Mouse (Mus musculus) heart, embryonic 16.5 days (tissue): ENCODE measurements around the gene Macrod2. TPM values are rescaled to one million over a fixed set of nuclear protein-coding genes. Genes with fewer than 3 reads are reported as not detected.

Source experiments
- ATAC-seq: fragments of 200-750 bp; cut with Nextera tagmentation; replicated peaks from 2 replicates; pipeline ENCODE4 v1.8.0; 2017; ENCODE audit warnings: moderate number of reproducible peaks; ENCODE audit not compliant: insufficient read depth, low FRiP score; ENCODE audit errors: extremely low read depth
- H3K27ac ChIP-seq: fragments of 300-500 bp; sonication (generic); 2 replicates; pipeline ENCODE4 v1.5.1; 2014; ENCODE audit warnings: mild to moderate bottlenecking, low read length, control low read depth, moderate library complexity
- H3K27me3 ChIP-seq: fragments of 300-500 bp; sonication (generic); 2 replicates; pipeline ENCODE4 v1.6.1; 2014; ENCODE audit warnings: low read length, mixed read lengths; ENCODE audit not compliant: control insufficient read depth, insufficient read depth
- H3K36me3 ChIP-seq: fragments of 300-500 bp; sonication (generic); 2 replicates; pipeline ENCODE4 v1.6.1; 2014; ENCODE audit not compliant: control insufficient read depth, insufficient read depth
- H3K4me1 ChIP-seq: fragments of 300-500 bp; sonication (generic); 2 replicates; pipeline ENCODE4 v1.6.1; 2014; ENCODE audit warnings: low read length, mixed read lengths; ENCODE audit not compliant: control insufficient read depth, insufficient read depth
- H3K4me2 ChIP-seq: fragments of 300-500 bp; sonication (generic); 2 replicates; pipeline ENCODE4 v1.6.1; 2014; ENCODE audit warnings: low read depth, mild to moderate bottlenecking, control low read depth, low read length
- H3K4me3 ChIP-seq: fragments of 300-500 bp; sonication (generic); 2 replicates; pipeline ENCODE4 v1.5.1; 2014; ENCODE audit warnings: mild to moderate bottlenecking, control low read depth, low read length
- H3K9ac ChIP-seq: fragments of 300-500 bp; sonication (generic); 2 replicates; pipeline ENCODE4 v1.6.1; 2014; ENCODE audit warnings: low read length, control low read depth
- H3K9me3 ChIP-seq: fragments of 300-500 bp; sonication (generic); replicated peaks from 2 replicates; pipeline ENCODE4 v1.6.1; 2016; ENCODE audit warnings: low read length; ENCODE audit not compliant: control insufficient read depth
- WGBS: fragments of 180-500 bp; shearing (Covaris S2); extraction: QIAGEN DNeasy Blood & Tissue Kit; methylation state at CpG from one replicate; pipeline ENCODE4 v1.1.7; 2014; 5-methylcytosine and 5-hydroxymethylcytosine counted together
- polyA plus RNA-seq: library from polyadenylated mRNA; unstranded; fragments of >200 nt; fragmentation: Nextera tagmentation; extraction: Ambion mirVana; gene quantifications from 2 replicates; pipeline ENCODE4 v1.2.1, GENCODE M21; 2015

Macrod2 gene
- polyA plus RNA-seq, 1 experiment from 2014 or later = 23.2 TPM

GRCm38 (mm10) chr2:141571360-141571759 lies 1176.3 kb downstream of the Macrod2 start:
- H3K9me3 ChIP-seq = no peaks in the 10 kb centered on the region

GRCm38 (mm10) chr2:141578206-141578605 lies 1183.1 kb downstream of the Macrod2 start:
- H3K4me1 ChIP-seq = no peaks in the 10 kb centered on the region
- no peak for ATAC-seq
- H3K4me2 ChIP-seq = no peak overlapping the region
- no peaks in the 10 kb centered on the region for H3K27me3 ChIP-seq
- H3K4me3 ChIP-seq = no peak overlapping the region
- H3K36me3 ChIP-seq = no peaks in the 10 kb centered on the region
- no peak overlapping the region for H3K27ac ChIP-seq
- H3K9ac ChIP-seq = no peak overlapping the region
- H3K9me3 ChIP-seq = no peaks in the 10 kb centered on the region

More at GRCm38 (mm10) chr2:141571360-141571759, 1176.3 kb downstream of the Macrod2 start:
- Histone ChIP-seq H3K27me3 (no peaks in the 10 kb centered on the region), H3K9ac (no peak overlapping the region), H3K4me1 (no peaks in the 10 kb centered on the region), H3K36me3 (no peaks in the 10 kb centered on the region), H3K4me2 (no peak overlapping the region), H3K27ac (no peak overlapping the region), H3K4me3 (no peak overlapping the region)
- ATAC-seq = no peak
- WGBS = 72% methylated on average over 3 of the region's 3 CpGs

- H3K4me3 ChIP-seq = no peak overlapping the region
- 65% methylated on average over 3 of the region's 3 CpGs for WGBS
- peaks cover 7% of the 10 kb centered on the region for H3K4me1 ChIP-seq
- no peak overlapping the region for H3K4me2 ChIP-seq
- no peaks in the 10 kb centered on the region for H3K36me3 ChIP-seq
- H3K9ac ChIP-seq = no peak overlapping the region
- no peak for ATAC-seq
- no peaks in the 10 kb centered on the region for H3K27me3 ChIP-seq
- H3K9me3 ChIP-seq = no peaks in the 10 kb centered on the region
- no peak overlapping the region for H3K27ac ChIP-seq
Measured at GRCm38 (mm10) chr2:141582431-141582830, 1187.3 kb downstream of the Macrod2 start.

- H3K9me3 ChIP-seq = no peaks in the 10 kb centered on the region
- H3K4me1 ChIP-seq = peaks cover 9% of the 10 kb centered on the region
- H3K9ac ChIP-seq = no peak overlapping the region
- no peak overlapping the region for H3K4me3 ChIP-seq
- 30% methylated on average over 4 of the region's 4 CpGs for WGBS
- H3K4me2 ChIP-seq = no peak overlapping the region
- H3K27ac ChIP-seq = no peak overlapping the region
- no peak for ATAC-seq
- H3K36me3 ChIP-seq = no peaks in the 10 kb centered on the region
- no peaks in the 10 kb centered on the region for H3K27me3 ChIP-seq
Measured at GRCm38 (mm10) chr2:141582933-141583332, 1187.8 kb downstream of the Macrod2 start.

- no peak overlapping the region; the same call in 1 of the 2 replicates for H3K9ac ChIP-seq
- H3K4me2 ChIP-seq = no peak overlapping the region
- ATAC-seq = peak; percentile 91
- peaks cover 9% of the 10 kb centered on the region for H3K4me1 ChIP-seq
- no peaks in the 10 kb centered on the region for H3K36me3 ChIP-seq
- H3K27me3 ChIP-seq = no peaks in the 10 kb centered on the region
- WGBS = 17% methylated on average over 2 of the region's 2 CpGs
- no peak overlapping the region for H3K4me3 ChIP-seq
- peak overlapping the region; percentile 71 for H3K27ac ChIP-seq
- H3K9me3 ChIP-seq = no peaks in the 10 kb centered on the region
Measured at GRCm38 (mm10) chr2:141587290-141587689, 1192.2 kb downstream of the Macrod2 start.

- no peaks in the 10 kb centered on the region for H3K36me3 ChIP-seq
- H3K27ac ChIP-seq = no peak overlapping the region
- H3K4me2 ChIP-seq = no peak overlapping the region
- H3K4me3 ChIP-seq = no peak overlapping the region
- ATAC-seq = no peak
- WGBS = 72% methylated on average over 4 of the region's 4 CpGs
- no peaks in the 10 kb centered on the region for H3K27me3 ChIP-seq
- no peaks in the 10 kb centered on the region for H3K9me3 ChIP-seq
- H3K4me1 ChIP-seq = peaks cover 9% of the 10 kb centered on the region
- no peak overlapping the region for H3K9ac ChIP-seq
Measured at GRCm38 (mm10) chr2:141591326-141591725, 1196.2 kb downstream of the Macrod2 start.

GRCm38 (mm10) chr2:141594811-141595210 lies 1199.7 kb downstream of the Macrod2 start:
- no peak overlapping the region for H3K4me3 ChIP-seq
- no peak overlapping the region for H3K4me2 ChIP-seq
- H3K9ac ChIP-seq = no peak overlapping the region
- H3K4me1 ChIP-seq = no peaks in the 10 kb centered on the region
- 66% methylated on average over 4 of the region's 4 CpGs for WGBS
- no peaks in the 10 kb centered on the region for H3K27me3 ChIP-seq
- ATAC-seq = no peak
- H3K36me3 ChIP-seq = no peaks in the 10 kb centered on the region
- H3K27ac ChIP-seq = no peak overlapping the region
- no peaks in the 10 kb centered on the region for H3K9me3 ChIP-seq

- Histone ChIP-seq H3K9ac (no peak overlapping the region), H3K4me2 (no peak overlapping the region), H3K9me3 (no peaks in the 10 kb centered on the region), H3K36me3 (no peaks in the 10 kb centered on the region), H3K27ac (no peak overlapping the region), H3K27me3 (no peaks in the 10 kb centered on the region), H3K4me3 (no peak overlapping the region), H3K4me1 (no peaks in the 10 kb centered on the region)
- no peak for ATAC-seq
- 76% methylated on average over 2 of the region's 2 CpGs for WGBS
Measured at GRCm38 (mm10) chr2:141617721-141618120, 1222.6 kb downstream of the Macrod2 start.

- no peaks in the 10 kb centered on the region for H3K9me3 ChIP-seq
- H3K9ac ChIP-seq = no peak overlapping the region
- H3K27me3 ChIP-seq = no peaks in the 10 kb centered on the region
- H3K4me1 ChIP-seq = no peaks in the 10 kb centered on the region
- no peak overlapping the region for H3K4me2 ChIP-seq
- H3K4me3 ChIP-seq = no peak overlapping the region
- 61% methylated on average over 5 of the region's 5 CpGs for WGBS
- H3K27ac ChIP-seq = no peak overlapping the region
- no peak for ATAC-seq
- no peaks in the 10 kb centered on the region for H3K36me3 ChIP-seq
Measured at GRCm38 (mm10) chr2:141618257-141618656, 1223.1 kb downstream of the Macrod2 start.

- H3K4me3 ChIP-seq = no peak overlapping the region
- no peaks in the 10 kb centered on the region for H3K9me3 ChIP-seq
- no peak overlapping the region for H3K27ac ChIP-seq
- ATAC-seq = no peak
- H3K4me1 ChIP-seq = no peaks in the 10 kb centered on the region
- H3K4me2 ChIP-seq = no peak overlapping the region
- no peaks in the 10 kb centered on the region for H3K27me3 ChIP-seq
- H3K36me3 ChIP-seq = no peaks in the 10 kb centered on the region
- no peak overlapping the region for H3K9ac ChIP-seq
Measured at GRCm38 (mm10) chr2:141664051-141664450, 1268.9 kb downstream of the Macrod2 start.
